Mouse (Mus musculus): ENCODE results near the gene Cd109.

GRCm38 (mm10) chr9:78702509-78703239, 87.3 kb downstream of the Cd109 start:
- TF ChIP-seq GATA1 (IDR thresholded peaks at IDR 0.05; ENCODE audit: borderline replicate concordance, low read length) (no peak), FLI1 (IDR thresholded peaks at IDR 0.05; ENCODE audit: low read length) (no peak)

Data from megakaryocyte, embryonic 14.5 days (primary cell).